ENCODE assay signal across 25 mouse cellular contexts in the genomic region with DNA sequence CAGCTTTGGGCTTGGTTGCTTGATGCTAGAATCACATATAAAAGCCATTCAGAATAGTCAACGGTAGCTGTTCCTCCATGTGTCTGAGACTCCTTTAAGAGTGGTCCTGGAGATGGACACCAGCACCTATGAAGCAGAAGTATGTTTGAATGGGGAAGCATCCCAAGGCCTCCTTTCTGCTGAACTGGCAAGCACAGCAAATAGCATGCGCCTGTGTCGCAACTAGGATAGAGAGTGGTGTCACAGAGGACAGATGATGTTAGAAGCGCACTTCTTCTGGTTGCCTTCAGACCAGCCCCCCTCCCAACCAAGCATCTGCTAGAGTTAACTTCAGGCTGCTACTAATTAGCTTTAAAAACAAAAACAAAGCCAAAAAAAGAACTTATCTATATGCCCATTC. TPM values are rescaled to one million over a fixed set of nuclear protein-coding genes. Genes with fewer than 3 reads are reported as not detected.
A peak's percentile ranks its signal among the peaks of the same experiment; 100 is the strongest.
DNase-seq lines count a peak whose midpoint lies in the region; ATAC-seq lines count a peak whose summit lies in the region.
"Had no signal": no experiment of that assay in that cellular context is flagged by ENCODE, and none has a peak within 500 bp of the region (broad histone marks: within the 10 kb centered on the region; RNA-seq: fewer than 3 reads in every experiment).

No protein-coding gene starts in this region.

- WGBS in neural tube, embryonic 15.5 days, result 53% methylated on average over 4 of the region's 4 CpGs

- H3K27ac ChIP-seq in neural tube, embryonic 15.5 days (replicated peaks), result no peak overlapping the region
- H3K27ac ChIP-seq: embryonic facial prominence, embryonic 13.5 days; embryonic facial prominence, embryonic 15.5 days; forebrain, embryonic 10.5 days; forebrain, embryonic 12.5 days had no signal

- DNase-seq in neural tube, embryonic 10.5 days (ENCODE audit: extremely low spot score, low spot score), result no peak
- no peak for DNase-seq in adrenal gland, adult 8-10 months
- no peak for DNase-seq in lung, adult 18-20 months
- DNase-seq: adrenal gland, adult 2 months; adrenal gland, postnatal 14 days; adrenal gland, postnatal 36 days; cerebellum, adult 11 months; cerebellum, adult 18-20 months; cerebellum, adult 8-10 months; cerebellum, adult 9-11 months; cerebellum, postnatal 14 days; cerebellum, postnatal 36 days; embryo, embryonic 11 days had no signal

- H3K9me3 ChIP-seq in neural tube, embryonic 15.5 days (replicated peaks), result no peaks in the 10 kb centered on the region
- H3K9me3 ChIP-seq: embryonic facial prominence, embryonic 13.5 days; embryonic facial prominence, embryonic 15.5 days; forebrain, embryonic 12.5 days had no signal

- ATAC-seq in neural tube, embryonic 15.5 days (ENCODE audit: low FRiP score), result no peak
- ATAC-seq in granulocyte monocyte progenitor cell, adult 5-6 weeks (replicated peaks; ENCODE audit: poor library complexity, severe bottlenecking), result peak; percentile 89
- peak; percentile 69 for ATAC-seq in megakaryocyte progenitor cell, adult 5-6 weeks (replicated peaks; ENCODE audit: poor library complexity)
- ATAC-seq: forebrain, embryonic 16.5 days had no signal

- H3K36me3 ChIP-seq in neural tube, embryonic 15.5 days, result no peaks in the 10 kb centered on the region; the same call in 1 of the 2 replicates
- H3K36me3 ChIP-seq: embryonic facial prominence, embryonic 13.5 days; embryonic facial prominence, embryonic 15.5 days; forebrain, embryonic 10.5 days; forebrain, embryonic 12.5 days had no signal

- no peak overlapping the region for H3K9ac ChIP-seq in neural tube, embryonic 15.5 days (replicated peaks)
- H3K9ac ChIP-seq: embryonic facial prominence, embryonic 13.5 days; embryonic facial prominence, embryonic 15.5 days; forebrain, embryonic 12.5 days had no signal

- no peak overlapping the region for H3K4me3 ChIP-seq in neural tube, embryonic 15.5 days (replicated peaks)
- H3K4me3 ChIP-seq: embryonic facial prominence, embryonic 13.5 days; embryonic facial prominence, embryonic 15.5 days; erythroblast, embryonic 14.5 days; forebrain, embryonic 10.5 days; forebrain, embryonic 12.5 days had no signal

- H3K27me3 ChIP-seq in neural tube, embryonic 15.5 days (replicated peaks), result peaks cover 36% of the 10 kb centered on the region

- H3K4me1 ChIP-seq in neural tube, embryonic 15.5 days, result peaks cover 13% of the 10 kb centered on the region

- H3K4me2 ChIP-seq in neural tube, embryonic 15.5 days, result peak overlapping the region; percentile 64; the same call in 1 of the 2 replicates
- H3K4me2 ChIP-seq: embryonic facial prominence, embryonic 13.5 days; embryonic facial prominence, embryonic 15.5 days; forebrain, embryonic 12.5 days had no signal

RNA-seq across cellular contexts. Expression of a gene that starts 34.7 kb away (rescaled TPM):
- 0.65 and 0.79 TPM in 2 replicates for polyA plus RNA-seq in neural tube, embryonic 15.5 days (2015; fragmentation: Nextera tagmentation; extraction: Ambion mirVana)
- total RNA-seq in granulocyte monocyte progenitor cell, adult 5-6 weeks (2014; fragmentation: Nextera tagmentation), result not detected in 2 replicates
- not detected in 2 replicates for total RNA-seq in granulocyte monocyte progenitor cell, adult 5-6 weeks (2017)
- total RNA-seq in megakaryocyte progenitor cell, adult 5-6 weeks (2015), result not detected in 2 replicates
- not detected in 2 replicates for total RNA-seq in megakaryocyte progenitor cell, adult 5-6 weeks (2017)
- total RNA-seq in adrenal gland, adult 8-10 months (2022), result not detected
- total RNA-seq: adrenal gland, adult 2 months; adrenal gland, postnatal 14 days; adrenal gland, postnatal 36 days; common myeloid progenitor, adult 5-6 weeks; MEL had no signal
- polyA plus RNA-seq: adrenal gland, adult 2 months; erythroblast, embryonic 14.5 days had no signal

RNA-seq across cellular contexts. Expression of a gene that starts 43.7 kb away (rescaled TPM):
- polyA plus RNA-seq in neural tube, embryonic 15.5 days (2015; fragmentation: Nextera tagmentation; extraction: Ambion mirVana), result 0.31 and 0.35 TPM in 2 replicates
- not detected in 2 replicates for total RNA-seq in granulocyte monocyte progenitor cell, adult 5-6 weeks (2014; fragmentation: Nextera tagmentation)
- total RNA-seq in granulocyte monocyte progenitor cell, adult 5-6 weeks (2017), result not detected in 2 replicates
- total RNA-seq in megakaryocyte progenitor cell, adult 5-6 weeks (2015), result not detected in 2 replicates
- total RNA-seq in megakaryocyte progenitor cell, adult 5-6 weeks (2017), result not detected in 2 replicates
- total RNA-seq in adrenal gland, adult 8-10 months (2022), result not detected
- total RNA-seq: adrenal gland, adult 2 months; adrenal gland, postnatal 14 days; adrenal gland, postnatal 36 days; common myeloid progenitor, adult 5-6 weeks; MEL had no signal
- polyA plus RNA-seq: C2C12; erythroblast, embryonic 14.5 days had no signal

RNA-seq across cellular contexts. Expression of a gene that starts 53.2 kb away (rescaled TPM):
- polyA plus RNA-seq in neural tube, embryonic 15.5 days (2015; fragmentation: Nextera tagmentation; extraction: Ambion mirVana), result 13.8 and 18.4 TPM in 2 replicates
- total RNA-seq in granulocyte monocyte progenitor cell, adult 5-6 weeks (2014; fragmentation: Nextera tagmentation), result not detected in 2 replicates
- not detected in 2 replicates for total RNA-seq in granulocyte monocyte progenitor cell, adult 5-6 weeks (2017)
- total RNA-seq in megakaryocyte progenitor cell, adult 5-6 weeks (2015), result 0.12 and 0.22 TPM in 2 replicates
- total RNA-seq in megakaryocyte progenitor cell, adult 5-6 weeks (2017), result not detected in 2 replicates
- under 1 TPM; 0.13 to 0.55 (median 0.35) TPM for total RNA-seq in adrenal gland, adult 8-10 months (2022)
